Mouse (Mus musculus) ovary, adult 18-20 months (tissue): Measurements from ENCODE around the gene Zfp932.
"Not testable (repeated sequence)": the region's sequence is repeated elsewhere in the genome, so short reads cannot be mapped to it uniquely, and the experiment has no call there.

Source experiments
- DNase-seq: peaks from one replicate; pipeline ENCODE4 v3.0.0; 2022; ENCODE audit warnings: low spot score, mixed read lengths

Gene Zfp932

DNA sequence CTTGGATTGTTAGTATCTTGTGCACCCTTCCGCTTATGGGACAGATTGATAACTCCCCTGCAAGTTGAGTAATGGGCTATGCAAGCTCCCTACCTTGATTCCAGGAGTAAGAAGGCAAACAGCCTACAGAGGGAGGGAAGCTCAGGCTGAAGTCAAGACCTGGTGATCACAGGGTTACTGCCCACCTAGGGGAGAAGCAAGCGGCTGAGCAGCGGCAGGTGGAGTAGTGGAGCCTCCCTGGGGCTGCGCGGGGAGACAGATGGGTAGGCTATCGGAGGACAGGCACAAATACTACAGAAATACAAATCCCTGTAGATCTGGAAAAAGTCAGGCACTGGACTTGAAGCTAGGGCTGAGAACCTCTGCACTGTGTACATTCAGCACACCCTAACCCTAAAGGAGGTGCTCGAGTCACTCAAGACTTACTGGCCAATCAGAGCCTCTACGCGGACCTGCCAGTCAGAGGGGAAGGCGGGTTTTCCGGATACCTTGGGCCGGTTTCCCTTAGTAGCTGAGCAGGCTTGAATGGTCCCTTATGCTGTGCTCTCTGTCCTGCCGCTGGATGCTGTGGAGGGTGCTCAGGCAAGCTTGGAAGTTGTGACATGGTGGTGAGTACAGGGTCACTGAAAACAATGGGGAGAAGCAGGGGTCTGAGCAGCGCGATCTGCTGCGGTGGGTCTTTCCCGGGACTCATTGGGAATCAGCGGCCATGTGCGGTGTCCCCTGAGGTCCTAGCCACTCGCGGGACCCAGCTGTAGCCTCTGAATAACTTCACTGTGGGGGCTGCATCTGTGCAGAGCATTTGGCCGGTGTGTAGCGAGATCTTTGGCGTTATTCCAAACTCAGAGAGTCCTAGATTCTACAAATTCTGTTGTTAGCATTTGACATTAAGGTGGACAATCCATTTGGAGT lies at the start of gene Zfp932:
Gene Zfp932, plus strand, starts transcription at position 496 of the 912 bp plus-strand sequence.
- DNase-seq = peak; percentile 77

DNA sequence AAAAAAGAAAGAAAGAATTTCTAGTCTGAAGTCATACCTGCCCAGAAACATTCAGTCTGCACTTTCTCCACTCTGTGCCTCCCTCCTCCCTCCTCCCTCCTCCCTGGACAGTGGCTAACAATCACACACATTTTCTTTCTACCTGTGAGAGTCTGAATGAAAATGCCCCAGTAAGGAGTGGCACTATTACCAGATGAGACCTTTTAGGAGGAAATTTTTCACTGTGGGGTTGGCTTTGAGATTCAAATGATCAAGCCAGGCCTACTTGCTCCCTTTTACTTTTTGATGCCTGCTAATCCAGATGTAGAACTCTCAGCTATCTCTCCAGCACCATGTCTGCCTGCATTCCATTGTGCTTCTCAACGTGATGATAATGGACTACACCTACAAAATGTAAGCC lies 46.0 kb upstream of the Zfp932 start:
- no peak for DNase-seq

DNA sequence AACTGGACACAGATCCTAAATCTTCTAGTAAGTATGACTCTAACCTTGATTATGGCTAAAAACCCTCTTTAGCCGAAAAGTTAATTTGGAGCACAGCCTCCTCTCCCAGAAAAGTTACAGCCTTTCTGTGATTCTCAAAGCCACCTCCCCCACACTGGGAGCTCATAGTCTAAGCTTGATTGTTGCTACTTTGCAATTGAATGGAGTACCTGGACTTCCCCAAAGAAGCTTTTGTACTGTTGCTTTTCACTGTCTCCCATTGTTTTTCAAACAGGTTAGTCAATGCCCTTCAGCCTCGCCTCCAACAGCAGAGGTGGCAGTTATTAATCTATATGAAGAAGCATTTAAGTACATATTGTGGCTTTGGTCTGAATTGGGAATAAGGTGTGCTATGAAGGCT lies 15.6 kb upstream of the Zfp932 start:
- not testable (repeated sequence) for DNase-seq

DNA sequence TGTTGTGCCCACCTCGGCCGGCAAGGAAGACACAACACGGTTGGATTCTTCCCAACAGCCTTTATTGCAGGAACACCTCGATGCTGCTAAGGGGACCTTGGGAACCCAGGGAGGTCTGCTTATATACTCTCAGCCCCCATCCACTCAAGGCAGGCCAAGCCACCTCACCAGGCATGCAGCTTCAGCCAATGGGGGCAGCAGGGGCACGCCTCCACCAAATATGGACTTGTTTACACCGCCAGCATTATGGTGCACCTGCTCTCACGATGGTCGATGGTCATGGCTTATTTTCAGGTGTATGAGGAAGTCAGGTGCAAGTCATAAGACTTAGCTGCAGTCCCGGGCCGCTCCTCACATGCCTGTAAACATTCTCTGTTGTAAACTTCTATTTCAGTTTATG lies 860 bp upstream of the Zfp932 start:
- not testable (repeated sequence) for DNase-seq

DNA sequence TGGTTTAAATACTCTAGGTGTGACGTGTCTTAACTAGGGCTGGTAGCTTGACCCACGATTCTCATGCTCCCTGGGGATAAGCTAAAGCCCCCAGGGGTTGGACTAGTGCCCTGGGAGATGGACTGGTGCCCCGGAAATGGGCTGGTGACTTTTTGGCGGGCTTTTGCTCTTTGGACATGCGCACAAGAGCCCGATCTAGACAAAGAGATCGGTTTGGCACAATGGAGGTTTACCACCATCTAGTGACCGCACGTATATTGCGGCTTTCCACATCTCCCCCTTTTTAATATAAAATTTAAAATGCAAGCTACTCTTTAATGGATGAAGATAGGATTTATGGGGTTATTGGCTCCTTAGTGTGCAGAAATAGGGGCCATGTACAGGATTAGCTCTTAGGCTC lies 19.5 kb downstream of the Zfp932 start:
- DNase-seq = not testable (repeated sequence)

DNA sequence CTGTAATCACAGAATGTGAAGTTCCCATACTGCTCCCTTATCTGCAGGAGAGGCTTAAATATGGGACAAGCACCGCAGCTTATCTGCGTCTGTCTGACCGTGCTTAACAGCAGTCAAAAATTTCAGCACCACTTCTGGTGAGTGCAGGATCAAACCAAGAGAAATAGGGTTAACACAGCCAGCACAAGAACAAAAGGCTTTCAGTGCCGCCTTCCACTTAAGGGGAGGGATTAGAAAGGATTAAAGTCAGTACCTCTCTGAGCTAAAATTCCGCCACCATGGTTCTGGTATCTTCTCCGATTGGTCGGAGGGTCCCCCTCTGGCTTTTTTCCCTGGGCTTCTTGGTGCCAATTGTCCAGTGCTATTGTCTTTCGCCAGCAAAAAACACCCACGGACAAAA lies 27.0 kb downstream of the Zfp932 start:
- DNase-seq = no peak

DNA sequence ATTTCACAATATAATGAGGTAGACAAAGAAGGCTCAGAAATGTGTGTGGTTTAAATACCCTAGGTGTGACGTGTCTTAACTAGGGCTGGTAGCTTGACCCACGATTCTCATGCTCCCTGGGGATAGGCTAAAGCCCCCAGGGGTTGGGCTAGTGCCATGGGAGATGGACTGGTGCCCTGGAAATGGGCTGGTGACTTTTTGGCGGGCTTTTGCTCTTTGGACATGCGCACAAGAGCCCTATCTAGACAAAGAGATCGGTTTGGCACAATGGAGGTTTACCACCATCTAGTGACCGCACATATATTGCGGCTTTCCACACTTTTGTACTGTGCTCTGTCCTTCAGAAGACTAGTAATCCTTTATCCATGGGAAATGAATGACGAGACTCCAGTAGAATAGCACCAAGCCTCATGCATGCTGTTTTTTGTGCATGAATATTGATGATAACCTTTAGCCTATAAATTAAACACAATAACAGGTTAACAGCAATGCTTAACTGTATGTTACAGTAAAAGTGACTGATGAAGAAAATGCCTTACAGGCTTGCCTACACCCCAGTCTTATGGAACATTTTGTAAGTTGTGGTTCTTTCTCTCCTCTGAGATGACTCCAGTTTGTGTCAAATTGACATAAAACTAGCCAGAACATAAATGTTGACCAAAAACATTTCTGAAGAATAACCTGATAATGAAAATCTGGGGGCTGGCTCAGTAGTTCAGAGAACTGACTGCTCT lies 27.5 kb downstream of the Zfp932 start:
- DNase-seq = not testable (repeated sequence)

DNA sequence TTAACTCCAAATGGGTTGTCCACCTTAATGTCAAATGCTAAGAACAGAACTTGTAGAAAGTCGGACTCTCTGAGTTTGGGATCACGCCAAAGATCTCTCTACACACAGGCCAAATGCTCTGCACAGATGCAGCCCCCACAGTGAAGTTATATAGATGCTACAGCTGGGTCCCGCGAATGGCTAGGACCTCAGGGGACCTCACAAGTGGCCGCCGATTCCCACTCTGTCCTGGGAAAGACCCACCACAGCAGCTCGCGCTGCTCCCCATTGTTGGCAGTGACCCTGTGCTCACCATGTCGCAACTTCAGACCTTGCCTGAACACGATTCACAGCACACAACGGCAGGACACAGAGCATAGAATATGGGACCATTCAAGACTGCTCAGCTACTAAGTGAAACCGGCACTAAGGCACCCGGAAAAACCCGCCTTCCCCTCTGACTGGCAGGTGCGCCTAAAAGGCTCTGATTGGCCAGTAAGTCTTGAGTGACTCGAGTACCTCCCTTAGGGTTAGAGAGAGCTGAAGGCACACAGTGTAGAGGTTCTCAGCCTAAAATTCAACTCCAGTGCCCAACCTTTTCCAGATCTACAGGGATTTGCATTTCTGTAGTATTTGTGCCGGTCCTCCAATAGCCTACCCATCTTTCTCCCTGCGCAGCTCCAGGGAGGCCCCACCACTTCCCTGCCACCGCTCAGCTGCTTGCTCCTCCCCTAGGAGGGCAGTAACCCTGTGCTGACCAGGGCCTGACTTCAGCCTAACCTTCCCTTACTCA lies 61.5 kb downstream of the Zfp932 start:
- peak; percentile 72 for DNase-seq
